Mouse (Mus musculus): ENCODE measurements at regions not wholly inside any gene's neighbourhood (a gene's known extent, or its start where the extent isn't known, plus 50 kb on each side); places are given as distances from the start of the nearest gene placed in this dataset.
"Not testable (repeated sequence)": the region's sequence is repeated elsewhere in the genome, so short reads cannot be mapped to it uniquely, and the experiment has no call there.

- DNase-seq (ENCODE audit: inconsistent age in 2 of 2, low spot score in 1 of 2) = no peak
These were observed 864.2 kb downstream of the Ttll7 start for GRCm38 (mm10) chr3:147716391-147716790.

GRCm38 (mm10) chr3:147707401-147707801 lies 855.2 kb downstream of the Ttll7 start:
- no peak for DNase-seq (ENCODE audit: inconsistent age in 2 of 2, low spot score in 1 of 2)

GRCm38 (mm10) chr3:147683730-147684129 lies 831.6 kb downstream of the Ttll7 start:
- no peak for DNase-seq (ENCODE audit: inconsistent age in 2 of 2, low spot score in 1 of 2)

- no peak for DNase-seq (ENCODE audit: inconsistent age in 2 of 2, low spot score in 1 of 2)
These were observed 828.1 kb downstream of the Ttll7 start for GRCm38 (mm10) chr3:147680299-147680698.

GRCm38 (mm10) chr3:147662572-147662971 lies 810.4 kb downstream of the Ttll7 start:
- no peak for DNase-seq (ENCODE audit: inconsistent age in 2 of 2, low spot score in 1 of 2)

GRCm38 (mm10) chr3:147652849-147653248 lies 800.7 kb downstream of the Ttll7 start:
- DNase-seq (ENCODE audit: inconsistent age in 2 of 2, low spot score in 1 of 2) = no peak

GRCm38 (mm10) chr3:147635486-147635885 lies 783.3 kb downstream of the Ttll7 start:
- not testable (repeated sequence) for DNase-seq (ENCODE audit: inconsistent age in 2 of 2, low spot score in 1 of 2)

- no peak for DNase-seq (ENCODE audit: inconsistent age in 2 of 2, low spot score in 1 of 2)
These were observed 779.0 kb downstream of the Ttll7 start for GRCm38 (mm10) chr3:147631151-147631550.

GRCm38 (mm10) chr3:147583697-147584315 lies 731.6 kb downstream of the Ttll7 start:
- DNase-seq (ENCODE audit: inconsistent age in 2 of 2, low spot score in 1 of 2) = no peak

GRCm38 (mm10) chr3:147571850-147572249 lies 719.7 kb downstream of the Ttll7 start:
- DNase-seq (ENCODE audit: inconsistent age in 2 of 2, low spot score in 1 of 2) = no peak

- DNase-seq (ENCODE audit: inconsistent age in 2 of 2, low spot score in 1 of 2) = no peak
These were observed 693.3 kb downstream of the Ttll7 start for GRCm38 (mm10) chr3:147545329-147546006.

- DNase-seq (ENCODE audit: inconsistent age in 2 of 2, low spot score in 1 of 2) = no peak
These were observed 690.1 kb downstream of the Ttll7 start for GRCm38 (mm10) chr3:147542285-147542684.

- no peak for DNase-seq (ENCODE audit: inconsistent age in 2 of 2, low spot score in 1 of 2)
These were observed 685.4 kb downstream of the Ttll7 start for GRCm38 (mm10) chr3:147537584-147537983.

- no peak for DNase-seq (ENCODE audit: inconsistent age in 2 of 2, low spot score in 1 of 2)
These were observed 680.0 kb downstream of the Ttll7 start for GRCm38 (mm10) chr3:147532196-147532595.

- no peak for DNase-seq (ENCODE audit: inconsistent age in 2 of 2, low spot score in 1 of 2)
These were observed 679.5 kb downstream of the Ttll7 start for GRCm38 (mm10) chr3:147531608-147532180.

All from adrenal gland, adult (tissue).